Mouse (Mus musculus) liver, embryonic 14.5 days (tissue): ENCODE measurements around the gene Tiam2. TPM values are rescaled to one million over a fixed set of nuclear protein-coding genes. Genes with fewer than 3 reads are reported as not detected.

Experiments
- ATAC-seq: fragments of 200-750 bp; cut with Nextera tagmentation; 2 replicates; pipeline ENCODE4 v1.8.0; 2017; ENCODE audit warnings: moderate number of reproducible peaks, mild to moderate bottlenecking, moderate library complexity; ENCODE audit not compliant: insufficient read depth
- DNase-seq, 3 experiments: peaks; one replicate each; pipeline ENCODE4 v3.0.0-alpha.2; 2012 to 2013; ENCODE audit warnings: low read depth in 3 of 3, low spot score in 3 of 3
- H3K27ac ChIP-seq: fragments of 300-500 bp; sonication (generic); 2 replicates; pipeline ENCODE4 v1.5.1; 2014; ENCODE audit warnings: moderate library complexity, mild to moderate bottlenecking, control low read depth, inconsistent platforms
- H3K27me3 ChIP-seq: fragments of 300-500 bp; sonication (generic); 2 replicates; pipeline ENCODE4 v1.6.1; 2014; ENCODE audit warnings: mild to moderate bottlenecking, low read length, moderate library complexity; ENCODE audit not compliant: control insufficient read depth, insufficient read depth
- H3K36me3 ChIP-seq: fragments of 300-500 bp; sonication (generic); replicated peaks from 2 replicates; pipeline ENCODE4 v1.6.1; 2014; ENCODE audit warnings: low read depth; ENCODE audit not compliant: control insufficient read depth, insufficient read depth
- H3K4me1 ChIP-seq, 2 experiments: fragments of 200-500 bp in 1 of 2; fragments of 300-500 bp in 1 of 2; sonication (generic) in 1 of 2; replicated peaks; 2 replicates each; pipeline ENCODE4 v1.6.1; 2012 to 2014; ENCODE audit warnings: antibody characterized with exemption in 1 of 2, inconsistent platforms in 1 of 2, low read length in 1 of 2; ENCODE audit not compliant: control insufficient read depth in 2 of 2, insufficient read depth in 2 of 2
- H3K4me2 ChIP-seq: fragments of 300-500 bp; sonication (generic); 2 replicates; pipeline ENCODE4 v1.6.1; 2014; ENCODE audit warnings: low read depth, mild to moderate bottlenecking, control low read depth, moderate library complexity
- H3K4me3 ChIP-seq, 2 experiments: fragments of 200-500 bp in 1 of 2; fragments of 300-500 bp in 1 of 2; sonication (generic) in 1 of 2; 2 replicates each; pipeline ENCODE4 v1.5.1; 2012 to 2014; ENCODE audit warnings: low read depth in 2 of 2, low read length in 2 of 2, mild to moderate bottlenecking in 2 of 2, control low read depth in 1 of 2, inconsistent platforms in 1 of 2, moderate library complexity in 1 of 2; ENCODE audit not compliant: insufficient read depth in 1 of 2
- H3K9ac ChIP-seq: fragments of 300-500 bp; sonication (generic); replicated peaks from 2 replicates; pipeline ENCODE4 v1.6.1; 2014; ENCODE audit warnings: mild to moderate bottlenecking, control low read depth, moderate library complexity
- H3K9me3 ChIP-seq: fragments of 300-500 bp; sonication (generic); 2 replicates; pipeline ENCODE4 v1.6.1; 2016; ENCODE audit warnings: low read length, mixed read lengths; ENCODE audit not compliant: control insufficient read depth
- CTCF ChIP-seq: IDR thresholded peaks from 2 replicates; pipeline ENCODE4 v1.5.1; 2016; ENCODE audit warnings: antibody characterized with exemption, low read depth, control low read depth
- EP300 ChIP-seq: IDR thresholded peaks from 2 replicates; pipeline ENCODE4 v1.6.1; 2016; ENCODE audit warnings: antibody characterized with exemption, low read depth
- WGBS: fragments of 180-500 bp; shearing (Covaris S2); extraction: QIAGEN DNeasy Blood & Tissue Kit; methylation state at CpG from one replicate; pipeline ENCODE4 v1.1.7; 2014; ENCODE audit not compliant: insufficient replicate concordance; 5-methylcytosine and 5-hydroxymethylcytosine counted together
- polyA plus RNA-seq, 2 experiments: library from polyadenylated mRNA; depleted of rRNA in 1 of 2; stranded (reverse) in 1 of 2; unstranded in 1 of 2; fragments of >200 nt; fragmentation: Nextera tagmentation in 1 of 2; extraction: Ambion mirVana in 1 of 2; gene quantifications; 2 replicates each; pipeline versions ENCODE4 v1.2.1 to v1.2.3; 2012 to 2014

Gene Tiam2
- polyA plus RNA-seq, 2 experiments: 0.30 to 0.60 TPM

- no peak overlapping the region for H3K27ac ChIP-seq
- no peak overlapping the region for H3K9ac ChIP-seq
- no peaks in the 10 kb centered on the region for H3K4me1 ChIP-seq
- WGBS: 69% methylated on average over 12 of the region's 12 CpGs
- ATAC-seq (no peak), DNase-seq (no peak)
- no peaks in the 10 kb centered on the region for H3K27me3 ChIP-seq
- no peak for TF ChIP-seq EP300
- TF ChIP-seq CTCF: no peak
- no peaks in the 10 kb centered on the region for H3K36me3 ChIP-seq
- no peak overlapping the region for H3K4me2 ChIP-seq
- no peaks in the 10 kb centered on the region for H3K9me3 ChIP-seq
- no peak overlapping the region for H3K4me3 ChIP-seq
Measured at GRCm38 (mm10) chr17:3436841-3437515, 110.6 kb downstream of the Tiam2 start.

- Histone ChIP-seq H3K27ac (no peak overlapping the region), H3K4me2 (no peak overlapping the region), H3K4me1 (no peaks in the 10 kb centered on the region), H3K4me3 (no peak overlapping the region), H3K27me3 (no peaks in the 10 kb centered on the region), H3K36me3 (no peaks in the 10 kb centered on the region), H3K9me3 (no peaks in the 10 kb centered on the region), H3K9ac (no peak overlapping the region)
- WGBS: 57% methylated on average over 10 of the region's 10 CpGs
- TF ChIP-seq EP300 (no peak), CTCF (no peak)
- ATAC-seq (peak; percentile 35; the same call in 1 of the 2 replicates), DNase-seq (no peak)
Measured at GRCm38 (mm10) chr17:3442526-3443401, 116.4 kb downstream of the Tiam2 start.

- Histone ChIP-seq H3K4me2 (no peak overlapping the region), H3K27me3 (no peaks in the 10 kb centered on the region), H3K9ac (no peak overlapping the region), H3K9me3 (no peaks in the 10 kb centered on the region), H3K4me3 (no peak overlapping the region), H3K36me3 (no peaks in the 10 kb centered on the region), H3K27ac (no peak overlapping the region), H3K4me1 (no peaks in the 10 kb centered on the region)
- peak; percentile 33; the same call in 1 of the 2 replicates for TF ChIP-seq CTCF
- TF ChIP-seq EP300: no peak
- 39% methylated on average over 8 of the region's 8 CpGs for WGBS
- DNase-seq (peak in 1 of 3 experiments; percentile 20), ATAC-seq (no peak)
Measured at GRCm38 (mm10) chr17:3446191-3446950, 120.0 kb downstream of the Tiam2 start.

GRCm38 (mm10) chr17:3448725-3449124 lies 122.4 kb downstream of the Tiam2 start:
- no peaks in the 10 kb centered on the region for H3K27me3 ChIP-seq
- no peak overlapping the region for H3K4me3 ChIP-seq
- H3K9me3 ChIP-seq: no peaks in the 10 kb centered on the region
- no peak overlapping the region for H3K4me2 ChIP-seq
- no peaks in the 10 kb centered on the region for H3K4me1 ChIP-seq
- no peaks in the 10 kb centered on the region for H3K36me3 ChIP-seq
- DNase-seq: peak in 2 of 3 experiments; percentile 16 to 41
- TF ChIP-seq EP300 (no peak), CTCF (peak; percentile 79)
- no peak for ATAC-seq
- H3K9ac ChIP-seq: no peak overlapping the region
- 18% methylated on average over 3 of the region's 3 CpGs for WGBS
- H3K27ac ChIP-seq: no peak overlapping the region
